Mouse (Mus musculus) small intestine, adult 2 months (tissue): ENCODE data around the gene Inca1. TPM values are rescaled to one million over a fixed set of nuclear protein-coding genes. Genes with fewer than 3 reads are reported as not detected.

Source experiments
- H3K27ac ChIP-seq: fragments of 200-500 bp; 2 replicates; pipeline ENCODE4 v1.5.1; 2012; ENCODE audit warnings: low read depth, low read length, control low read depth, inconsistent platforms; ENCODE audit not compliant: insufficient read depth
- H3K27me3 ChIP-seq: fragments of 200-500 bp; 2 replicates; pipeline ENCODE4 v1.6.1; 2012; ENCODE audit warnings: mild to moderate bottlenecking, moderate library complexity, low read length, inconsistent platforms; ENCODE audit not compliant: control insufficient read depth, insufficient read depth
- H3K36me3 ChIP-seq: fragments of 200-500 bp; 2 replicates; pipeline ENCODE4 v1.6.1; 2012; ENCODE audit warnings: mild to moderate bottlenecking, low read length, control low read depth, inconsistent platforms; ENCODE audit not compliant: control insufficient read depth, insufficient read depth
- H3K4me1 ChIP-seq: fragments of 200-500 bp; 2 replicates; pipeline ENCODE4 v1.6.1; 2012; ENCODE audit warnings: low read length, inconsistent platforms, mixed read lengths; ENCODE audit not compliant: control insufficient read depth, insufficient read depth, insufficient read length
- H3K4me3 ChIP-seq: fragments of 200-500 bp; 2 replicates; pipeline ENCODE4 v1.5.1; 2012; ENCODE audit warnings: low read depth, mild to moderate bottlenecking, control low read depth, inconsistent platforms, low read length, moderate library complexity
- CTCF ChIP-seq: fragments of 200-500 bp; IDR thresholded peaks from 2 replicates; pipeline ENCODE4 v1.5.1; 2012; ENCODE audit warnings: low read depth, mild to moderate bottlenecking, control low read depth, inconsistent platforms, low read length, moderate library complexity, mixed read lengths; ENCODE audit not compliant: insufficient replicate concordance, insufficient read length; ENCODE audit errors: extremely low read depth
- POLR2A ChIP-seq: fragments of 200-500 bp; IDR thresholded peaks from 2 replicates; pipeline ENCODE4 v1.6.1; 2012; ENCODE audit warnings: low read depth, mild to moderate bottlenecking, control low read depth, inconsistent platforms, low read length, moderate library complexity
- WGBS: fragments of 180-500 bp; shearing (Covaris S2); methylation state at CpG from one replicate; pipeline ENCODE4 v1.1.7; 2018; 5-methylcytosine and 5-hydroxymethylcytosine counted together
- polyA plus RNA-seq: library from polyadenylated mRNA; depleted of rRNA; stranded (reverse); fragments of >200 nt; gene quantifications from 2 replicates; pipeline ENCODE4 v1.2.3, GENCODE M21; 2012

The Inca1 gene
- polyA plus RNA-seq, 1 experiment, result 0.79 TPM

DNA sequence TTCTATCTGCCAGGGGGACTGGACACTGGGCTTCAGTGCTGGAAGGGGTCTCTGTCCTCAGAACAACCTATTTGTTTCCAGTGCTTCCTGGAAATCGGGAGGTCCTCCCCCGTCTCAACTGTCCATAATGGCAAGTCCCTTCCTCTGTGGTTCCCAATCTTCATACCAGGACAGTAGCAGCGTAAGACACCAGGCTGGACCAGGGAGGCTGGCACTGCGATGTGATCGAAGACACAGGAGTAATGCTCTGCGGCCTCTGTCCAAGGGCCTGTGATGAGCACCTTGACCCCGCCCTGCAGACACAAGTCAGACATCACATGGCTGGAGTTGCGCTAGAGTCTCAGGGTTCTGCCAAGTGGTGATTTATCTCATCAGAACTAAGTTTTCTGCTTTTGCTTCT, 20.6 kb downstream of the Inca1 start:
- H3K4me1 ChIP-seq, result peaks cover 12% of the 10 kb centered on the region
- H3K27ac ChIP-seq, result no peak overlapping the region; the same call in 1 of the 2 replicates
- 92% methylated on average over 8 of the region's 8 CpGs for WGBS
- no peak overlapping the region for H3K4me3 ChIP-seq
- H3K36me3 ChIP-seq, result peaks cover 84% of the 10 kb centered on the region
- TF ChIP-seq CTCF (no peak), POLR2A (no peak)
- H3K27me3 ChIP-seq, result no peaks in the 10 kb centered on the region

DNA sequence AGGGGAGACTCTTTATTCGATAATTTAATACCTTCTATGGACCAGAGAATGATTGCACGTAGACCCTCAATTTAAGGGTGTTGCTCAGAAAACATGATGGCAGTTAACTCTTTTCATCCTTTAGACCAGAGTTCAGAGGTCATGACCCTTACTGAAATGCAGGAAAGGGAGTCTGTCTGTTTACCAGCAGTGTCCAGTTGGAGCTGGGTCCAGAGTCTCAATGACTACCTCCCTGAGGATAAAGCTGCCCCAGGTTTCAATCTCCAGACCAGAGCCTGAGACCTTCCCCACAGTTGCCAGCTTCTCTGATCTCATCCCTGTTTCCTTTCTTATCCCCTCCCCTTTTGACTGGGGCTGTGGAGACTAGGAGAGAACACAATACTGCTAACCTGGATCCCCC, 21.4 kb downstream of the Inca1 start:
- no peak for TF ChIP-seq CTCF
- TF ChIP-seq POLR2A, result no peak
- H3K27me3 ChIP-seq, result no peaks in the 10 kb centered on the region
- H3K4me3 ChIP-seq, result no peak overlapping the region
- peaks cover 86% of the 10 kb centered on the region for H3K36me3 ChIP-seq
- WGBS, result 94% methylated on average over 2 of the region's 2 CpGs
- H3K4me1 ChIP-seq, result peaks cover 5% of the 10 kb centered on the region
- no peak overlapping the region for H3K27ac ChIP-seq

DNA sequence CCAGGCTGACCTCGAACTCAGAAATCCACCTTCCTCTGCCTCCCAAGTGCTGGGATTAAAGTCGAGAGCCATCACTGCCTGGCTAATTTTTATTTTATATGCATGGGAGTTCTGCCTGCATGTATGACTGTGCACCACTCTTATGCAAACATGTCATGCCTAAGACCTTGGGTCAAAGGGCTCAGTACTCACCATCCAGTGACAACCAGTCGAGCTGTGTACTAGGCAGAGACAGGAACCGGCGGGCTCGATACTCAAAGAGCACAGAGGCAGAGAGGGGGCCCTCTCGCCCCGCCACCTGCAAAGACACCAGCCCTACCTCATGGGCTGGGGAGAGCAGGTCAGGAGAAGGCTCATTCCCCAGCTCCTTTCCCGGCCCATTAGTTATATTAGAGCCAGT, 21.9 kb downstream of the Inca1 start:
- Histone ChIP-seq H3K36me3 (peaks cover 83% of the 10 kb centered on the region), H3K4me1 (peaks cover 3% of the 10 kb centered on the region; the same call in 1 of the 2 replicates), H3K27ac (no peak overlapping the region), H3K27me3 (no peaks in the 10 kb centered on the region), H3K4me3 (no peak overlapping the region)
- TF ChIP-seq POLR2A (no peak), CTCF (no peak)
- 81% methylated on average over 9 of the region's 9 CpGs for WGBS

DNA sequence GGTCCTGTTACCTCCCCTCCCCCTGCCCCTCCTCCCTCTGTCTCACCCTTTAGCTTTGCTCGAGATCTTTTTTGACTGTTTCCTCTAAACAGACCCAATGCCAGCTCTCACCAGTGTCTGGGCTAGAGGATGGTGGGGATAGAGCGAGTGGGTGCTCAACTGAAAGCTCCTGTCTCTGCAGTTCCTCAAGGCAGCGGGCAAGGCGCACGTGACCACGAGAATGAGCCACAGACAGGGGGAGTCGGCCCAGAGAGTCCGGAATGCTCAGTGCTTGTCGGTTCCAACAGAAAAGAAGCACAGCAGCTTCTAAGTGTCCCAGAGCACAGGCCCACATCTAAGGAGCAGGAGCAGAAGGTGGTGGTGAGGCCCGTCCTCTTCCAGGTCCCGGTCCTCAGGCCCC, 25.5 kb downstream of the Inca1 start:
- no peak overlapping the region for H3K4me3 ChIP-seq
- WGBS, result 77% methylated on average over 11 of the region's 11 CpGs
- peaks cover 68% of the 10 kb centered on the region for H3K36me3 ChIP-seq
- peaks cover 3% of the 10 kb centered on the region; the same call in 1 of the 2 replicates for H3K4me1 ChIP-seq
- TF ChIP-seq POLR2A, result no peak
- TF ChIP-seq CTCF, result no peak
- no peak overlapping the region for H3K27ac ChIP-seq
- no peaks in the 10 kb centered on the region for H3K27me3 ChIP-seq

DNA sequence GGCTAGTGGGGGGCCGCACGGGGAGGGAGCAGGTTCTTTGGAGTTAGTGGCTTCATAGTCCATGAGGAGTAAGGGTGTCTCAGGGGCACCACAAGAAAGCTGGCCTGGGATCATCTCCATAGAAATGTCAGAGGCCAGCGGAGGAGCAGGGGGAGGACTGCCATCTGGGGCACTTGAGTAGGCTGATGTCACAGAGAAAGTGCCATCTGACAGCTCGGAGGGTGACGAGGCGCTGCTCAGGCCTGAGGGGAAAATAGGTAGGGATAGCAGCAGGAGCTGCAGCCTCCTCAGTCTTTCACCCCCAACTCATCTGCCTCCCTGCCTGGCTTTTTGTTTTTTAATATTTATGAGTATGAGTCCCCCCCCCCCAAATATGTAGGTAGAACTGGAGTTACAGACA, 25.9 kb downstream of the Inca1 start:
- WGBS, result 91% methylated on average over 6 of the region's 6 CpGs
- peaks cover 63% of the 10 kb centered on the region for H3K36me3 ChIP-seq
- H3K4me3 ChIP-seq, result no peak overlapping the region
- no peak overlapping the region for H3K27ac ChIP-seq
- H3K27me3 ChIP-seq, result no peaks in the 10 kb centered on the region
- TF ChIP-seq POLR2A (no peak), CTCF (no peak)
- H3K4me1 ChIP-seq, result peaks cover 3% of the 10 kb centered on the region; the same call in 1 of the 2 replicates

DNA sequence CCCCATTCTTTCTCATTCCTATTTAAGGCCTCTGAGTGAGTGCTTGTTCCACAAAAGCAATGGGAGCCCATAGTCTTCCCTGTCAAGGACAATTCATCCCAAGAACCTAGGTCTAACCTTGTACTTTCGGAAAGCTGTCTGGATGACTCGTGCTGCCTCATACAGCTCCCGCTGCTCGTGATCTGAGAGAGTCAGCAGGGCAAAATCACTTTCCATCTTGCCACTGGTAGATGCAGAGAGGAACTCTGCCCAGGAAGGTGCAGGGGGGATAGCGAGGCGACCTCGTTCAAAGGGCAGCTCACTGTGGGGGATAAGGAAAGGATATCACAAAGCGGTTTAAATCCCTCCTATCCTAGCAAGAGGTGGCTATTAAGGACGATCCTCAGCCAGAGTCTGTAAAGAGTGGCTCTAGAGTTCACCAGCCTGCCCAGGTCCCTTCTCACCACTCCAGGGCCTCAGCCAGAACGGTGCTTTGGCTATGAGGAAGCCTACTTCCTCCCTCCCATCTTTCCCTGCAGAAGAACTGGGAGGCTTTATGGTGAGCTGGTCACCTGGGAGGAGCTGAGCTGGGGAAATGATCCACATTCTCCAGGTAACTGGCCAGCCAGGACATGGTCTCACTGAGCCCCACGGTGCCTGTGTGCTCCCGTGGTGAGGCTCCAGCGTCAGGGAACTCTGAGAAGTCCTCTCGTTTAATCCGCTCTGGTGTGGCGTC, 28.5 kb downstream of the Inca1 start:
- H3K27me3 ChIP-seq, result no peaks in the 10 kb centered on the region
- no peak overlapping the region for H3K27ac ChIP-seq
- peaks cover 43% of the 10 kb centered on the region for H3K36me3 ChIP-seq
- TF ChIP-seq POLR2A, result no peak
- no peak for TF ChIP-seq CTCF
- WGBS, result 81% methylated on average over 16 of the region's 16 CpGs
- peaks cover 7% of the 10 kb centered on the region for H3K4me1 ChIP-seq
- no peak overlapping the region for H3K4me3 ChIP-seq

DNA sequence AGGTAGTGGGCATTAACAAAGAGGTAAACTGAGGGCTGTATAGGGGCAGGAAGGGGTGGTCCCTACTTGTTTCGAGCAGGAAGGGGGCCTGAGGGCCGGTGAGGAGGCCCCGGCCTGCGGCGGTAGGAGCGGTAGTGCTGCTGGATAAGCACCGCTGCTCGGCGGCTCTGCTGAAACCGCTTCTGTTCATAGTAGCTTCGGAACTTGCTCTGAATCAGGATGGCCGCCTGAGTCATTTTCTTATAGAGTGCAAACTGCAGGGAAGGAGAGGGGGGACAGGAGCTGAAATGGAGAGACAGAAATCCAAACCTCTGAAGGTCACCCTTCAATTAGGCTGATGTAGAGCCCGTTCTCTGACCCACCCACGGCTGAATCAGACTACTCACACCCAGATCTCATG, 29.5 kb downstream of the Inca1 start:
- Histone ChIP-seq H3K36me3 (peaks cover 33% of the 10 kb centered on the region), H3K27me3 (no peaks in the 10 kb centered on the region), H3K4me3 (peak overlapping the region; percentile 84; the same call in 1 of the 2 replicates), H3K4me1 (peaks cover 6% of the 10 kb centered on the region), H3K27ac (peak overlapping the region; percentile 96; the same call in 1 of the 2 replicates)
- 73% methylated on average over 14 of the region's 14 CpGs for WGBS
- no peak for TF ChIP-seq CTCF
- no peak for TF ChIP-seq POLR2A
